In genomic region chr6:94963204-94963603, GRCm38 (mm10) we compare ENCODE assay signal across 21 mouse cellular contexts.
"Had no signal": no experiment of that assay in that cellular context is flagged by ENCODE, and none has a peak within 500 bp of the region (broad histone marks: within the 10 kb centered on the region; RNA-seq: fewer than 3 reads in every experiment).

No protein-coding gene starts in this region.

- ATAC-seq: liver, embryonic 12.5 days had no signal

- H3K9me3 ChIP-seq: limb, embryonic 10.5 days; limb, embryonic 13.5 days; liver, embryonic 12.5 days; liver, embryonic 15.5 days; megakaryocyte, embryonic 14.5 days had no signal

- H3K4me2 ChIP-seq: limb, embryonic 13.5 days; liver, embryonic 12.5 days; liver, embryonic 15.5 days; midbrain, embryonic 11.5 days had no signal

- H3K4me1 ChIP-seq: liver, embryonic 15.5 days; megakaryocyte, embryonic 14.5 days had no signal

- DNase-seq: kidney, adult 2 months; kidney, postnatal 25 days; layer of hippocampus, adult 9-11 months; liver; lung, adult 18-20 months; midbrain, embryonic 14.5 days; right cerebral cortex, adult 18-20 months; right cerebral cortex, postnatal 14 days; right cerebral cortex, postnatal 4 days; thymus, adult 2 months; thymus, postnatal 14 days; thymus, postnatal 4 days had no signal

- H3K36me3 ChIP-seq: limb, embryonic 10.5 days; limb, embryonic 13.5 days; liver, embryonic 12.5 days; liver, embryonic 15.5 days had no signal

- H3K4me3 ChIP-seq: layer of hippocampus, adult 2 months; limb, embryonic 10.5 days; limb, embryonic 13.5 days; liver, embryonic 12.5 days; liver, embryonic 15.5 days; megakaryocyte, embryonic 14.5 days had no signal

- H3K27ac ChIP-seq: kidney, postnatal 0 days; layer of hippocampus, adult 2 months; limb, embryonic 13.5 days; liver, embryonic 12.5 days; liver, embryonic 15.5 days; macrophage had no signal

- H3K9ac ChIP-seq: limb, embryonic 13.5 days; liver, embryonic 12.5 days; liver, embryonic 15.5 days had no signal

- H3K27me3 ChIP-seq: limb, embryonic 13.5 days; liver, embryonic 12.5 days; liver, embryonic 15.5 days had no signal
